Mouse (Mus musculus): Measurements from ENCODE around the gene Rnf168.
A peak's percentile ranks its signal among the peaks of the same experiment; 100 is the strongest.

The Rnf168 gene

DNA sequence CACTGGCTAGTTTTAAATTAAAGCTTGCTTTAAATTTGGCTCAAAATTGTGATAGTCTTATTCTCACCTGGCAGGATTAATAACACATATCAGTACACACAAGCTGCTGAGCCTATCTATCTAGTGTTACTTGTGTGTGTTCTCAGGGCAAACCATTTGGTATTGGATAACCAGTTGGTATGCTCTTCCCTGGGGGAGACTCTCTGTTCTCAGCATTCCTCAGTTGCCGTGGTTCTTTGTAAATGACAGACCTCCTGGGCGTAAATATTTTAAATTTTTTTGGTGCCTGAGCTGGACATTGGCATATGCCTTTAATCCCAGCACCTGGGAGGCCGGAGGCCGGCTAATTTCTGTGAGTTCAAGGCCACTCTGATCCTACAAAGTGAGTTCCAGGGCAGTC is 35.6 kb downstream of the Rnf168 start:
- DNase-seq (ENCODE audit: low spot score), result no peak

DNA sequence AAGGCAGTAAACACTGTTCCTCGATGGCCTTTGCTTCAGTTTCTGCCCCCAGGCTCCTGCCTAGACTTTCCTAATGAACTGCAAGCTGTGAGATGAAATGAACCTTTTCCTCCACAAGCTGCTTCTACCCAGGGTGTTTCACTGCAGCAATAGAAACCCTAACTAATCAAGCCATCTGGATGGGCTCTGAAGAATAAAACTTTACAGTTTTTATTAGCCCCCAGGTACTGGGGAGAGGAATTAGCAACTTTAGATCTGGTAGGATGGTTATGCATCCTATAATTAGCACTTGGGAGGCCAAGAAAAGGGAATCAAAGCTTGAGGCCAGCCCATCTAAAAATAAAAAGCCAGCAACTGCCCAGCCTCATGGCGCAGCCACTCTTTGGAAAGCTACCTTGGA is 39.3 kb downstream of the Rnf168 start:
- DNase-seq (ENCODE audit: low spot score), result no peak

DNA sequence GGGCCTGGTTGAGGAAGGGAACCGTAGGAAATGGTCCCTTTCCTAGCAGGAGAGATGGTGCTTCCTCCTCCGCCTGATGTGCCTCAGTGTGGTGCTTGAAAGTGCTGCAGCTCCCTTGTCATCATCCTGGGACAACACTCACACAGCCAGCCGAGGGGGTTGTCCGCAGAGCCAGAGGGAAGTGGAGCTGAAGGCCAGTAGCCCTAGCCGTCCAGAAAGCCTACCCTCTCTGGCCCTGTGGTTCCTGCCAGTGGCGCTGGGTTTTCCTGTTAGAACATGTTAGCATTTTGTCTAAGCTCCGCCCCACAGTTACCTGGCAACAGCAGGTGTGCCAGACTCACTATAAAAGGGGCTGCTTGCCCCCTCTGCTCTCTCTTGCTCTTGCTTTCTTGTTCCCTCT is 46.7 kb downstream of the Rnf168 start:
- no peak for DNase-seq (ENCODE audit: low spot score)

DNA sequence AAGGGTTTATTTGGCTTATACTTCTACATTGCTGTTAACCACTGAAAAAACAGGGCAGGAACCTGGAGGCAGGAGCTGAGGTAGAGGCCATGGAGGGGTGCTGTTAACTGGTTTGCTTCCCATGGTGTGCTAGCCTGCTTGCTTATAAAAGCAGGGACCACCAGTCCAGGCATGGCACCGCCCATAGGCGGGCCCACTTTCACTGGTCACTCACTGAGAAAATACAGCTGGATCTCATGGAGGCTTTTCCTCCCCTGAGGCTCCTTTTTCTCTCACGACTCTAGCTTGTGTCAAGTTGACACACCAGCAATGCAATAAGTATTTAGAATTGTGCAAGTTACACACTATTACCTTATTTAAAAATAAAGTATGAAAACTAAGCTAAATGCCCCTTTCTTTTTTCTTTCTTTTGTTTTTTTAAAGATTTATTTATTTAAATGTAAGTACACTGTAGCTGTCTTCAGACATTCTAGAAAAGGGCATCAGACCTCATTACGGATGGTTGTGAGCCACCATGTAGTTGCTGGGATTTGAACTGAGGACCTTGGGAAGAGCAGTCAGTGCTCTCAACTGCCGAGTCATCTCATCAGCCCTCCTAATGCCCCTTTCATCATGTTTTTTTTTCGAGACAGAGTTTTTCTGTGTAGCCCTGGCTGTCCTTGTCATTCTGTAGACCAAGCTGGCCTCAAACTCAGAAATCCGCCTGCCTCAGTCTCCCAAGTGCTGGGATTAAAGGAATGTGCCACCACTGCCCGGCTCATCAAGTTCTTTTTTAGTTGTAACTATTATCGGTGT is 53.8 kb downstream of the Rnf168 start:
- DNase-seq (ENCODE audit: low spot score), result no peak

DNA sequence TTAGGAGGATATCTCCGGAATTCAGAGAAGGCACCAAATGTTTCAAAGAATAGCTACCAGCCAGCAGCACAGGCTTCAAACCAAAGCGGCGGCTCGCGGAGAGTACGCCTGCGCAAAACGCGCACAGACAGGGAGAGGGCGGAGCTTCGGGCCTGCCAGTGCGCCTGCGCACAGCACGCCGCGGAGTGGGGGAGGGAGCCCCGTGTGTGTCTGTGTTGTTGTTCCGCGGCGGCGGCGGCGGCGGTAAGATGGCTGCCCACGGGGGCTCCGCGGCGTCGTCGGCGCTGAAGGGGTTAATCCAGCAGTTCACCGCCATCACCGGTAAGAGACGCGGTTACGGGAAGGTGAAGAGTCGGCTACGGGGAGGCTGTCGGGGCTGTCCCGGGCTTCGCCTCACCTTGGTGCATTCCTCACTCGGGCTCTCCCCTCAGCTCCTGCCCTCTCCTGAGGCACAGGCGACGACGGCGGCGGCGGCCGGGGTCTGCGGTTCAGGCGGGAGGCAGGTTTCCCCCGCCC is 54.8 kb downstream of the Rnf168 start, which contains the start of gene Ubxn7:
Ubxn7 (plus strand) TSS at position 218 of the 516 bp plus-strand sequence.
- peak; percentile 97 for DNase-seq (ENCODE audit: low spot score)

DNA sequence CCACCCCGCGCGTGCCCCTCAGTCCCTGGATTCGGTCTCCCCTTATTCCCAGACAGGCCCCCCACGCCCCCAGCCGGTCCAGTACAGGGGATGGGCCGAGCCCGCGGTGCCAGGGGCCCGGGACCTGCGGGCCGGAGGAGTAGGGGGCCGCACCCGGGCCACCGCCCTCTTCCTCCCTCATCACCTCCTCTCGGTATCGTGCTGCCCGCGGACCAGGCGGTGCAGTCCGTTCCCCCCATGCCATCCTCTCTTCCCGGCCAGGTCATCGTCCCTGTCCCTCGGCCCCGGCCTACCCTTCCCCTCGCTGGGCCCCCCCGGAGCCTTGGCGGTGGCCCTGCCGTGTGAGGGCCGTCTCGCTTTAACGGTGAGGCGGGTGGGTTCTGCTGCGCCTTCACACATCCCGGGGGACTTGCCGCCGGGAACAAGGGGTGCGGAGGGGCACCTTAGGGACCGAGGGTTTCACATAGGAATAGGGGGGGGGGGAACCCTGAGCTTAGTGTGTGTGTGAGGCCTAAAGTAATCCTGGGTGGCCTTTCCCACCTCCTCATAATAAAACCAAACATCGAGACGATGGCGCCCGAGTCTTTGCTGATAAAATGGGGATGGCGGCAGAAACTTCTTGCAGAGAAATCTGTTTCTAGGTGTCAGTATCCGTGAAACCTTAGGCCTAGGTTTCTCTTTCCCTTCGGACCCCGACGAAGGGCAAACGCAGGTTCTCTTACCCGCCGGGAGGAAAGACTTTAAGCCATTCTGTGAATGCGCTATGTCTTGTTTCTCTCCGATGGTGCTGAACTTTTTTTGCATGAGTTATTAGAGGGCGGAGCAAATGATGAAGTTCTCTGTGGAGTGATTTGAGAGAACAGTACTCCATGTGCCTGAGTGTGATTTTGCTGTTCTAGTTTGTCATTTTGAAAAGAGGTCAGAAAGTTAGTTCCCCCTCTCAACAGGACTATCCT is 55.6 kb downstream of the Rnf168 start:
- DNase-seq (ENCODE audit: low spot score), result peak; percentile 26

DNA sequence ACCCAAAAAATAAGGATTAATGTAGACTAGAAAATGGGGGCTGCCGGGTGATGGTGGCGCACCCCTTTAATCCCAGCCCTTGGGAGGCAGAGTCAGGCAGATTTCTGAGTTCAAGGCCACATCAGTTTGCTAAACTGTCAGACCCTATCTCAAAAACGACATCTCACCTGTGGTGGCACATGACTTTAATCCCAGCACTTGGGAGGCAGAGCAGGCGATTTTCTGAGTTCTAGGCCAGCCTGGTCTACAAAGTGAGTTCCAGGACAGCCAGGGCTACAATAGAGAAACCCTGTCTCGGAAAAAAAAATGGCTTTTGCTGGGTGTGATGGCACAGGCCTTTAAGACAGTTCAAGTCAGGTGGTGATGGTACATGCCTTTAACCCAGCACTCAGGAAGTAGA is 57.9 kb downstream of the Rnf168 start:
- DNase-seq (ENCODE audit: low spot score), result no peak

DNA sequence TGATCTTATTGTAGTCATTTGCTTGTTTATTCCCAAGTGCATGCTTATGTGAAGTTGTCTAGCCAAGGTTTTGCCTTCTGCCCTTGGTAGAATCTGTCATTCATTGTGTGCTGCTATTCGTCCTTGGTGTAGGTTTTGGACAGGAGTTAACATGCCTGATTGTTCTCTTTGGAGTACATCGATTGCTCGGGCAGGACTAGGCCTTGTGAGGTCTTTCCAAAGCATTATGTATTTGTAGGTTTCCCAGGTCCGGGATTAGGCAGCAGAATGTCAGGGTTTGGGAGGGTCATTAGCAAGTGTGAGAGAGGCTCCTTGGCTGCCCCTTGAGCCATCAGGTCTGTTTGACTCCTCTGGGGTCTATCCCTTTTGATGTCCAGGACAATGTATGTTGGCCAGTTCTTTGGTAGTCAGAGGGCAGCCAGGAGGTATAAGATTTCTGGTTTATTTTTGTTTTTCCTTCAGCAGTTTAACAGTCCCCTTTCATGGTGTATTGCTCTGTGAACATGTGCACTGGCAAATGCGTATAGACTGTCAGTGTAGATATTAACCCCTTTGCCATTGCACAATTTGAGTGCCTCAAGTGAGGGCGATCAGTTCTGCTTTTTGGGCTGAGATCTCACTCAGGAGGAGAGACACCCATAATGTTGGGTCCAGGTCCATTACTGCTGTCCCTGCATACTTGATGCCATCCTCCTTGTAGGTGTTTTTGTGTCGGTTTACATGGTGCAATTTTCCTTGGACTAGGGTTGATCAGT is 58.9 kb downstream of the Rnf168 start:
- no peak for DNase-seq (ENCODE audit: low spot score)

DNA sequence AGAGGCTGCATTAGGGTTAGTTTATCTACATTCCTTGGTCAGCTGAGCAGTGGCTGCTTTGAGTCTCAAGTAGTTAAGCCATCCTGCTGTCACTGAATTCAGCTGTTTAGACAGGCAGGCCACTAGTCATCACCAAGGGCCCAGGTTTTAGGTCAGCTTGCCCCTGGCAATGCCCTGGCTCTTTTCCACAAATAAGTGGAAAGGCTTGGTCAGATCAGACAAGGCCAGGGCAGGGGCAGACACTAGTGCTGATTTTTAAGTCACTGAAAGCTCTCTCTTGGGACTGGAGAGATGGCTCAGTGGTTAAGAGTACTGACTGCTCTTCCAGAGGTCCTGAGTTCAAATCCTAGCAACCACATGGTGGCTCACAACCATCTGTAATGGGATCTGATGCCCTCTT is 59.7 kb downstream of the Rnf168 start:
- DNase-seq (ENCODE audit: low spot score), result no peak

DNA sequence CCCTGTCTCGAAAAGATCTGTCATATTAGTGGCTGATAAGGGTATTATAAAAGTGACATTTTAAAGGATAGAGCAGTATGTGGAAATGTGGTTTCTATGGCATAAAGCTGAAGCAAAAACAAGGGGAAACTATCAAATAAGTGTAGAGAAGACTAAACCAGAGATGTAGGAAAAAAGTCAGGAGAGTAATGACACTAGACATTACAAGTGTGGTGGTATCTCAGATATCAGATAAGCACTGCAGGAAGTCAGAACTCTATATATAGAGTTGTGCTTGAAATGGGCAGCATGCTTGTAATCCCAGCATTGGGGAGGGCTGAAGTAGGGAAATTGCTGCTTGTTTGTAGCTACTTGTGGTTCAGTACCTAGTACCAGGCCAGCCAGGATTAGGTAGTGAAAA is 63.2 kb downstream of the Rnf168 start:
- DNase-seq (ENCODE audit: low spot score), result no peak

DNA sequence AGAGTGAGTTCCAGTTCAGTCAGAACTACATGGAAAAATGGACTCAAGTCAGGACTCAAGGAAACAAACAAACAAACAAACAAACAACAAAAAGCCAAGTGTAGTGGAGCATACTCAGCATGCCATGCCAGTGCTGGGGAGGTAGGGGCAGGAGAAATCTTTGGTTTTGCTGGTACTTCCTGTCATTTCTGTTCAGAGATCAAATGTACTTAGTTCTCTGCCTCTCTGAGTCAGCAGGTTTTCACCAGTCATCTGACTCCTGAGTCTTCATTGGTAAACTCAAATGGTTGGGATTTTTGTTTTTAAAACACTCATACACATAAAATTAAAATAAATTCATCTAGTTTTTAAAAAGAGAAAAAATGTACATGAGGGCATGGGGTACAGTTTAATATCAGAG is 68.3 kb downstream of the Rnf168 start:
- no peak for DNase-seq (ENCODE audit: low spot score)

DNA sequence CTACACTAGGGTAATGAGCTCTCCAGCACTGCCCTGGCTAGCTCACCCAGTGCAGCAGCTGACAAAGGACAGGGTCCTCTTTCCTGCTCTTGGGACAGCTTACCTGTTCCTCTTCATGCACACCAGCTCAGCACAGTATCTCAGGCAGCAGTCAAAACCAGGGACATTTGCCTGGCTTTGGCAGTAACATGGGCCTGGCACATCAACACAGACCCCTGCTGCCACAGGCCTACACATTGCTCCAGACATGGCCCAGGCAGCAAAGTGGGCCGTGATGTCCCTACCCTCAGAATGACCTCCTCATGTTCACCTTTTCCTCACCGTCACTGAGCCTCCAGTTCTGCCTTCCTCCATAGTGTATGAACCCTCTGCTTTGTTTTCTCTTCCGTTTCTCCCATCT is 73.5 kb downstream of the Rnf168 start:
- DNase-seq (ENCODE audit: low spot score), result no peak
